Mouse (Mus musculus): ENCODE measurements around the gene Mpp6. TPM values are rescaled to one million over a fixed set of nuclear protein-coding genes. Genes with fewer than 3 reads are reported as not detected.

The Mpp6 gene
- total and polyA plus RNA-seq, 3 experiments: 86.9 to 107 (median 104) TPM

GRCm38 (mm10) chr6:50192822-50193221 lies 82.8 kb downstream of the Mpp6 start:
- Histone ChIP-seq H3K4me2 (ENCODE audit: insufficient read depth, low read depth, poor library complexity, severe bottlenecking) (peak overlapping the region; percentile 36; the same call in 1 of the 2 replicates), H3K79me2 (replicated peaks; ENCODE audit: control insufficient read depth, extremely low read depth, insufficient read depth, poor library complexity, severe bottlenecking) (no peaks in the 10 kb centered on the region), H3K36me3 (replicated peaks in 1 of 2; ENCODE audit: control insufficient read depth in 1 of 2, insufficient read depth in 1 of 2, low read length in 1 of 2) (peaks cover 15 to 56% of the 10 kb centered on the region in 2 experiments), H3K9ac (ENCODE audit: insufficient read depth, low read depth) (no peak overlapping the region; the same call in 1 of the 2 replicates), H3K4me1 (ENCODE audit: control insufficient read depth in 1 of 2, insufficient read depth in 2 of 2) (peaks cover 0 to 20% of the 10 kb centered on the region in 2 experiments; a peak in 2 of 4 replicates), H3K9me3 (replicated peaks; ENCODE audit: low read length) (no peaks in the 10 kb centered on the region), H3K27me3 (replicated peaks) (no peaks in the 10 kb centered on the region), H3K4me3 (replicated peaks in 1 of 3; ENCODE audit: low read depth in 2 of 3, low read length in 2 of 3, poor library complexity in 1 of 3) (no peak overlapping the region), H3K27ac (ENCODE audit: insufficient read depth, low read depth) (no peak overlapping the region)
- TF ChIP-seq EP300 (IDR thresholded peaks at IDR 0.05; ENCODE audit: low read length) (peak; percentile 70), USF1 (IDR thresholded peaks at IDR 0.05; ENCODE audit: low read depth, low read length) (no peak), MYC (IDR thresholded peaks at IDR 0.05; ENCODE audit: low read depth, low read length) (0 out of 2 replicates have a peak, but pooled peaks have one; percentile 28), CHD1 (IDR thresholded peaks at IDR 0.05; ENCODE audit: low read depth, low read length) (0 out of 2 replicates have a peak, but pooled peaks have one; percentile 51), E2F4 (IDR thresholded peaks at IDR 0.05; ENCODE audit: insufficient replicate concordance, low read depth, low read length) (no peak), IRF4 (IDR thresholded peaks at IDR 0.05; ENCODE audit: low read depth, low read length) (peak; percentile 78), JUN (IDR thresholded peaks at IDR 0.05; ENCODE audit: insufficient read depth, low read depth, low read length) (peak; percentile 7; the same call in 1 of the 2 replicates), MAZ (IDR thresholded peaks at IDR 0.05; ENCODE audit: low read depth, low read length) (peak; percentile 19; the same call in 1 of the 2 replicates), MAFK (IDR thresholded peaks at IDR 0.05; ENCODE audit: insufficient replicate concordance, low read length) (0 out of 2 replicates have a peak, but pooled peaks have one; percentile 14)
- peak; percentile 29 for DNase-seq (ENCODE audit: extremely low read depth)
- dilution Hi-C loops (cut with MboI; ENCODE audit: extremely low pct_ligation_motif_present, extremely low pct_unique_long_range_greater_than_20kb, low sequenced_read_pairs) (no loop called here), in situ Hi-C loops (cut with MboI; ENCODE audit: low pct_ligation_motif_present, low pct_unique_long_range_greater_than_20kb, low sequenced_read_pairs) (no loop called here)

GRCm38 (mm10) chr6:50193851-50194250 lies 83.8 kb downstream of the Mpp6 start:
- in situ Hi-C loops (cut with MboI; ENCODE audit: low pct_ligation_motif_present, low pct_unique_long_range_greater_than_20kb, low sequenced_read_pairs) (no loop called here), dilution Hi-C loops (cut with MboI; ENCODE audit: extremely low pct_ligation_motif_present, extremely low pct_unique_long_range_greater_than_20kb, low sequenced_read_pairs) (no loop called here)
- Histone ChIP-seq H3K9me3 (replicated peaks; ENCODE audit: low read length) (no peaks in the 10 kb centered on the region), H3K27ac (ENCODE audit: insufficient read depth, low read depth) (no peak overlapping the region), H3K4me1 (ENCODE audit: control insufficient read depth in 1 of 2, insufficient read depth in 2 of 2) (peaks cover 0 to 17% of the 10 kb centered on the region in 2 experiments; a peak in 2 of 4 replicates), H3K36me3 (replicated peaks in 1 of 2; ENCODE audit: control insufficient read depth in 1 of 2, insufficient read depth in 1 of 2, low read length in 1 of 2) (peaks cover 15 to 60% of the 10 kb centered on the region in 2 experiments), H3K27me3 (replicated peaks) (no peaks in the 10 kb centered on the region), H3K79me2 (replicated peaks; ENCODE audit: control insufficient read depth, extremely low read depth, insufficient read depth, poor library complexity, severe bottlenecking) (no peaks in the 10 kb centered on the region), H3K9ac (ENCODE audit: insufficient read depth, low read depth) (no peak overlapping the region), H3K4me2 (ENCODE audit: insufficient read depth, low read depth, poor library complexity, severe bottlenecking) (no peak overlapping the region), H3K4me3 (replicated peaks in 1 of 3; ENCODE audit: low read depth in 2 of 3, low read length in 2 of 3, poor library complexity in 1 of 3) (no peak overlapping the region)
- no peak for DNase-seq (ENCODE audit: extremely low read depth)
- TF ChIP-seq CHD2 (IDR thresholded peaks at IDR 0.05; ENCODE audit: low read length): no peak
- TF ChIP-seq ZKSCAN1 (IDR thresholded peaks at IDR 0.05; ENCODE audit: borderline replicate concordance, low read depth, low read length): no peak
- no peak for TF ChIP-seq HCFC1 (IDR thresholded peaks at IDR 0.05; ENCODE audit: low read depth, low read length)
- no peak for TF ChIP-seq UBTF (IDR thresholded peaks at IDR 0.05; ENCODE audit: low read depth, low read length)
- no peak for TF ChIP-seq MYC (IDR thresholded peaks at IDR 0.05; ENCODE audit: low read depth, low read length)
- no peak for TF ChIP-seq NRF1 (IDR thresholded peaks at IDR 0.05; ENCODE audit: low read depth, low read length)

All from CH12.LX (cell line).